Mouse (Mus musculus): Measurements from ENCODE around the gene Ccdc141. TPM values are rescaled to one million over a fixed set of nuclear protein-coding genes. Genes with fewer than 3 reads are reported as not detected.

The Ccdc141 gene
- polyA plus RNA-seq, 1 experiment: 3.8 TPM

GRCm38 (mm10) chr2:77148215-77148614 lies 22.2 kb downstream of the Ccdc141 start:
- WGBS: 19% methylated on average over 4 of the region's 4 CpGs
- no peaks in the 10 kb centered on the region for H3K4me1 ChIP-seq (replicated peaks; ENCODE audit: control insufficient read depth, insufficient read depth, low read length)
- DNase-seq: peak; percentile 2
- TF ChIP-seq POLR2A (IDR thresholded peaks at IDR 0.05; ENCODE audit: control insufficient read depth, extremely low read depth, insufficient read depth, low read length, poor library complexity): no peak
- TF ChIP-seq CTCF (IDR thresholded peaks at IDR 0.05; ENCODE audit: borderline replicate concordance, control insufficient read depth, extremely low read depth, insufficient read depth, low read length, poor library complexity): no peak
- H3K36me3 ChIP-seq (ENCODE audit: control insufficient read depth, insufficient read depth, low read length): no peaks in the 10 kb centered on the region
- H3K27me3 ChIP-seq (ENCODE audit: control insufficient read depth, insufficient read depth, low read length): no peaks in the 10 kb centered on the region
- no peak overlapping the region for H3K4me3 ChIP-seq (ENCODE audit: control insufficient read depth, insufficient read depth, low read length)
- no peak overlapping the region for H3K27ac ChIP-seq (ENCODE audit: control insufficient read depth, insufficient read depth, low read length)

- no peaks in the 10 kb centered on the region for H3K27me3 ChIP-seq (ENCODE audit: control insufficient read depth, insufficient read depth, low read length)
- 72% methylated on average over 2 of the region's 2 CpGs for WGBS
Measured at GRCm38 (mm10) chr2:77146968-77147367, 23.5 kb downstream of the Ccdc141 start.

GRCm38 (mm10) chr2:77146291-77146690 lies 24.1 kb downstream of the Ccdc141 start:
- TF ChIP-seq POLR2A (IDR thresholded peaks at IDR 0.05; ENCODE audit: control insufficient read depth, extremely low read depth, insufficient read depth, low read length, poor library complexity) (no peak), CTCF (IDR thresholded peaks at IDR 0.05; ENCODE audit: borderline replicate concordance, control insufficient read depth, extremely low read depth, insufficient read depth, low read length, poor library complexity) (no peak)
- Histone ChIP-seq H3K36me3 (ENCODE audit: control insufficient read depth, insufficient read depth, low read length) (no peaks in the 10 kb centered on the region), H3K27ac (ENCODE audit: control insufficient read depth, insufficient read depth, low read length) (no peak overlapping the region), H3K4me1 (replicated peaks; ENCODE audit: control insufficient read depth, insufficient read depth, low read length) (no peaks in the 10 kb centered on the region), H3K4me3 (ENCODE audit: control insufficient read depth, insufficient read depth, low read length) (no peak overlapping the region), H3K27me3 (ENCODE audit: control insufficient read depth, insufficient read depth, low read length) (no peaks in the 10 kb centered on the region)
- no peak for DNase-seq
- WGBS: 84% methylated on average over 3 of the region's 3 CpGs

More at GRCm38 (mm10) chr2:77146968-77147367, 23.5 kb downstream of the Ccdc141 start:
- DNase-seq: no peak
- TF ChIP-seq CTCF (IDR thresholded peaks at IDR 0.05; ENCODE audit: borderline replicate concordance, control insufficient read depth, extremely low read depth, insufficient read depth, low read length, poor library complexity) (no peak), POLR2A (IDR thresholded peaks at IDR 0.05; ENCODE audit: control insufficient read depth, extremely low read depth, insufficient read depth, low read length, poor library complexity) (no peak)
- H3K27ac ChIP-seq (ENCODE audit: control insufficient read depth, insufficient read depth, low read length): no peak overlapping the region
- H3K36me3 ChIP-seq (ENCODE audit: control insufficient read depth, insufficient read depth, low read length): no peaks in the 10 kb centered on the region
- H3K4me3 ChIP-seq (ENCODE audit: control insufficient read depth, insufficient read depth, low read length): no peak overlapping the region
- H3K4me1 ChIP-seq (replicated peaks; ENCODE audit: control insufficient read depth, insufficient read depth, low read length): no peaks in the 10 kb centered on the region

- no peak overlapping the region for H3K4me3 ChIP-seq (ENCODE audit: control insufficient read depth, insufficient read depth, low read length)
- H3K36me3 ChIP-seq (ENCODE audit: control insufficient read depth, insufficient read depth, low read length): no peaks in the 10 kb centered on the region
- 91% methylated on average over 6 of the region's 6 CpGs for WGBS
- no peak overlapping the region for H3K27ac ChIP-seq (ENCODE audit: control insufficient read depth, insufficient read depth, low read length)
- TF ChIP-seq CTCF (IDR thresholded peaks at IDR 0.05; ENCODE audit: borderline replicate concordance, control insufficient read depth, extremely low read depth, insufficient read depth, low read length, poor library complexity) (no peak), POLR2A (IDR thresholded peaks at IDR 0.05; ENCODE audit: control insufficient read depth, extremely low read depth, insufficient read depth, low read length, poor library complexity) (no peak)
- no peak for DNase-seq
- H3K27me3 ChIP-seq (ENCODE audit: control insufficient read depth, insufficient read depth, low read length): no peaks in the 10 kb centered on the region
- H3K4me1 ChIP-seq (replicated peaks; ENCODE audit: control insufficient read depth, insufficient read depth, low read length): no peaks in the 10 kb centered on the region
Measured at GRCm38 (mm10) chr2:77143536-77143935, 26.9 kb downstream of the Ccdc141 start.

GRCm38 (mm10) chr2:77138879-77139278 lies 31.6 kb downstream of the Ccdc141 start:
- TF ChIP-seq POLR2A (IDR thresholded peaks at IDR 0.05; ENCODE audit: control insufficient read depth, extremely low read depth, insufficient read depth, low read length, poor library complexity) (no peak), CTCF (IDR thresholded peaks at IDR 0.05; ENCODE audit: borderline replicate concordance, control insufficient read depth, extremely low read depth, insufficient read depth, low read length, poor library complexity) (no peak)
- no peaks in the 10 kb centered on the region for H3K36me3 ChIP-seq (ENCODE audit: control insufficient read depth, insufficient read depth, low read length)
- WGBS: 96% methylated on average over 6 of the region's 6 CpGs
- no peak overlapping the region for H3K4me3 ChIP-seq (ENCODE audit: control insufficient read depth, insufficient read depth, low read length)
- H3K4me1 ChIP-seq (replicated peaks; ENCODE audit: control insufficient read depth, insufficient read depth, low read length): no peaks in the 10 kb centered on the region
- H3K27me3 ChIP-seq (ENCODE audit: control insufficient read depth, insufficient read depth, low read length): no peaks in the 10 kb centered on the region
- H3K27ac ChIP-seq (ENCODE audit: control insufficient read depth, insufficient read depth, low read length): no peak overlapping the region
- DNase-seq: no peak

GRCm38 (mm10) chr2:77134906-77135305 lies 35.5 kb downstream of the Ccdc141 start:
- no peak overlapping the region for H3K4me3 ChIP-seq (ENCODE audit: control insufficient read depth, insufficient read depth, low read length)
- no peaks in the 10 kb centered on the region for H3K27me3 ChIP-seq (ENCODE audit: control insufficient read depth, insufficient read depth, low read length)
- H3K4me1 ChIP-seq (replicated peaks; ENCODE audit: control insufficient read depth, insufficient read depth, low read length): no peaks in the 10 kb centered on the region
- no peak overlapping the region for H3K27ac ChIP-seq (ENCODE audit: control insufficient read depth, insufficient read depth, low read length)
- H3K36me3 ChIP-seq (ENCODE audit: control insufficient read depth, insufficient read depth, low read length): no peaks in the 10 kb centered on the region
- TF ChIP-seq CTCF (IDR thresholded peaks at IDR 0.05; ENCODE audit: borderline replicate concordance, control insufficient read depth, extremely low read depth, insufficient read depth, low read length, poor library complexity) (no peak), POLR2A (IDR thresholded peaks at IDR 0.05; ENCODE audit: control insufficient read depth, extremely low read depth, insufficient read depth, low read length, poor library complexity) (no peak)
- no peak for DNase-seq
- WGBS: 46% methylated on average over 1 of the region's 1 CpGs

- no peak for DNase-seq
Measured at GRCm38 (mm10) chr2:77133407-77133806, 37.0 kb downstream of the Ccdc141 start.

More at GRCm38 (mm10) chr2:77133407-77133806, 37.0 kb downstream of the Ccdc141 start:
- Histone ChIP-seq H3K4me1 (replicated peaks; ENCODE audit: control insufficient read depth, insufficient read depth, low read length) (no peaks in the 10 kb centered on the region), H3K27me3 (ENCODE audit: control insufficient read depth, insufficient read depth, low read length) (no peaks in the 10 kb centered on the region), H3K27ac (ENCODE audit: control insufficient read depth, insufficient read depth, low read length) (no peak overlapping the region), H3K36me3 (ENCODE audit: control insufficient read depth, insufficient read depth, low read length) (no peaks in the 10 kb centered on the region), H3K4me3 (ENCODE audit: control insufficient read depth, insufficient read depth, low read length) (no peak overlapping the region)
- 100% methylated on average over 1 of the region's 1 CpGs for WGBS
- TF ChIP-seq POLR2A (IDR thresholded peaks at IDR 0.05; ENCODE audit: control insufficient read depth, extremely low read depth, insufficient read depth, low read length, poor library complexity) (no peak), CTCF (IDR thresholded peaks at IDR 0.05; ENCODE audit: borderline replicate concordance, control insufficient read depth, extremely low read depth, insufficient read depth, low read length, poor library complexity) (no peak)
